Mouse (Mus musculus) right cerebral cortex, postnatal 10 days (tissue): ENCODE results near the gene Akr1c20.

Experiments
- DNase-seq, 2 experiments: peaks; one replicate each; pipeline ENCODE4 v3.0.0; 2021; ENCODE audit warnings: low spot score in 2 of 2

Akr1c20 gene

GRCm38 (mm10) chr13:4523201-4523838 is at the start of gene Akr1c20:
Gene Akr1c20, minus strand, starts transcription at chr13:4523345.
- no peak for DNase-seq

GRCm38 (mm10) chr13:4565996-4566395 is 42.9 kb upstream of the Akr1c20 start:
- DNase-seq: no peak

- no peak for DNase-seq
These were observed 37.4 kb upstream of the Akr1c20 start for GRCm38 (mm10) chr13:4560500-4560899.

GRCm38 (mm10) chr13:4559143-4559542 is 36.0 kb upstream of the Akr1c20 start:
- no peak for DNase-seq

GRCm38 (mm10) chr13:4514811-4515210 is 8.3 kb downstream of the Akr1c20 start:
- DNase-seq: no peak

- DNase-seq: no peak
These were observed 55.2 kb downstream of the Akr1c20 start for GRCm38 (mm10) chr13:4467896-4468295.

GRCm38 (mm10) chr13:4465641-4466040 is 57.5 kb downstream of the Akr1c20 start:
- no peak for DNase-seq
